Mouse (Mus musculus) forebrain, postnatal 0 days (tissue): ENCODE data around the gene Thap4. TPM values are rescaled to one million over a fixed set of nuclear protein-coding genes. Genes with fewer than 3 reads are reported as not detected.
A peak's percentile ranks its signal among the peaks of the same experiment; 100 is the strongest.

Experiments used
- ATAC-seq: fragments of 200-750 bp; cut with Nextera tagmentation; 2 replicates; pipeline ENCODE4 v1.8.0; 2017; ENCODE audit warnings: mild to moderate bottlenecking, moderate library complexity
- DNase-seq: peaks from one replicate; pipeline ENCODE4 v3.0.0-alpha.2; 2015
- H3K27ac ChIP-seq: fragments of 300-500 bp; sonication (generic); 2 replicates; pipeline ENCODE4 v1.5.1; 2014; ENCODE audit warnings: low read depth, mild to moderate bottlenecking, antibody characterized with exemption, low read length, moderate library complexity, mixed read lengths
- H3K27me3 ChIP-seq: fragments of 300-500 bp; sonication (generic); 2 replicates; pipeline ENCODE4 v1.6.1; 2014; ENCODE audit warnings: mild to moderate bottlenecking, low read length, mixed read lengths; ENCODE audit not compliant: insufficient read depth
- H3K36me3 ChIP-seq: fragments of 300-500 bp; sonication (generic); 2 replicates; pipeline ENCODE4 v1.6.1; 2014; ENCODE audit warnings: mild to moderate bottlenecking, moderate library complexity; ENCODE audit not compliant: insufficient read depth
- H3K4me1 ChIP-seq: fragments of 300-500 bp; sonication (generic); 2 replicates; pipeline ENCODE4 v1.6.1; 2014; ENCODE audit warnings: antibody characterized with exemption; ENCODE audit not compliant: insufficient read depth
- H3K4me2 ChIP-seq: fragments of 300-500 bp; sonication (generic); 2 replicates; pipeline ENCODE4 v1.6.1; 2014; ENCODE audit warnings: low read depth, mild to moderate bottlenecking, moderate library complexity
- H3K4me3 ChIP-seq: fragments of 300-500 bp; sonication (generic); 2 replicates; pipeline ENCODE4 v1.5.1; 2014; ENCODE audit warnings: low read depth, low read length, mixed read lengths
- H3K9ac ChIP-seq: fragments of 300-500 bp; sonication (generic); 2 replicates; pipeline ENCODE4 v1.6.1; 2014; ENCODE audit warnings: mild to moderate bottlenecking
- H3K9me3 ChIP-seq: fragments of 300-500 bp; sonication (generic); 2 replicates; pipeline ENCODE4 v1.6.1; 2016; ENCODE audit warnings: low read length
- CTCF ChIP-seq: sonication (generic); IDR thresholded peaks from 2 replicates; pipeline ENCODE4 v1.5.1; 2016; ENCODE audit warnings: antibody characterized with exemption, control low read depth, low read depth
- WGBS: fragments of 180-500 bp; shearing (Covaris S2); extraction: QIAGEN DNeasy Blood & Tissue Kit; methylation state at CpG from one replicate; pipeline ENCODE4 v1.1.7; 2014; 5-methylcytosine and 5-hydroxymethylcytosine counted together
- polyA plus RNA-seq: library from polyadenylated mRNA; unstranded; fragments of >200 nt; fragmentation: Nextera tagmentation; extraction: Ambion mirVana; gene quantifications from 2 replicates; pipeline ENCODE4 v1.2.1, GENCODE M21; 2015
- total RNA-seq: library from RNA; depleted of rRNA; stranded (reverse); fragments of >200 nt; gene quantifications from 2 replicates; pipeline ENCODE4 v1.2.3, GENCODE M21; 2014

Gene Thap4
- total and polyA plus RNA-seq, 2 experiments from 2014 or later: 51.2 to 71.3 TPM

DNA sequence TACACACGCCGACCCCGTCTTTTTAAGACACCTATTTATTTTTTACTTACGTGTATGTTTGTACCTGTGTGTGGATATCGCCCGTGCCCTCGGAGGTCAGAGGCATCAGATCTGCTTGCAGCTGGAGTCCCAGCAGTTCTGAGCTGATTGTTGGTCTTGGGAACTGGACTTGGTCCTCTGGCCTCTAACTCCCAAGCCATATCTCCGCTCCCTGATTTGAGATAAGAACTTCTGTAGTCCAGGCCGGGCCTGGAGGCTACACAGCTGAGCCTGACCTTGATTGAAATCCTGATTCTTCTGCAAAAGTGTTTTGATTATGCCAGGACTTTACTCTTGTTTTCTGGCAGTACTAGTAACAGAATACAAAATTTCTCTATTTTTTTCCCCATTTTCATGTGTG, 61.9 kb downstream of the Thap4 start:
- no peaks in the 10 kb centered on the region for H3K9me3 ChIP-seq
- no peak for ATAC-seq
- H3K36me3 ChIP-seq: peaks cover 44% of the 10 kb centered on the region
- no peak overlapping the region for H3K4me2 ChIP-seq
- H3K27me3 ChIP-seq: no peaks in the 10 kb centered on the region
- H3K27ac ChIP-seq: no peak overlapping the region
- H3K4me1 ChIP-seq: peaks cover 1% of the 10 kb centered on the region; the same call in 1 of the 2 replicates
- H3K4me3 ChIP-seq: no peak overlapping the region
- 96% methylated on average over 9 of the region's 9 CpGs for WGBS
- no peak overlapping the region for H3K9ac ChIP-seq
- TF ChIP-seq CTCF: no peak
- no peak for DNase-seq

DNA sequence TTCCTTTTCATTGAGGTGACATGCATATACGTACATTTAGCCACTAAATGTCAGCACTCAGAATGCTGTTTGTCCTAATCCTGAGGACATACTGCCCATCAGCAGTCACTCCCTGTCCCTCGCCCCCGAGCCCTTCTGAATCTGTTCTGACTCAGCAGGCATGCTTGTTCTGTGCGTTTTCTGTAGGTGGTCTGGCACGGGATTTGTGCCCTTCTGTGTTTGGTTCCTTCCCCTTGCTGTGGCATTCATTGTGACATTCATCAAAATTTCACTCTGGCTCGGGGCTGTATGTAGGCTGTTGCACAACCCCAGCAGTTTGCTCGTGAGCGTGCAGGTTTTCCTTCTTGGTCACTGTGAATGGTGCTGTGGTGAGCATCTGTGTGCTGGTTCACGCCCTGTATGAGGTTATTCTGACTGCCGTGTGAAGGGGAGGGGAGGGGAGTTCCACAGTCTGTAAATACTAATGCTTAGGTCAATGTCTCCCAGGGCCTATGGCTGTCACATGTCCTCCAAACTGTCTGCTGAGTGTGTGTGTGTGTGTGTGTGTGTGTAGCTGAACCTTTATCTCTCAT, 62.8 kb downstream of the Thap4 start:
- no peaks in the 10 kb centered on the region for H3K27me3 ChIP-seq
- H3K36me3 ChIP-seq: peaks cover 44% of the 10 kb centered on the region
- no peak for ATAC-seq
- no peak overlapping the region for H3K27ac ChIP-seq
- no peak overlapping the region for H3K9ac ChIP-seq
- no peak for DNase-seq
- no peaks in the 10 kb centered on the region for H3K9me3 ChIP-seq
- no peak overlapping the region for H3K4me2 ChIP-seq
- TF ChIP-seq CTCF: no peak
- 74% methylated on average over 10 of the region's 10 CpGs for WGBS
- H3K4me1 ChIP-seq: peaks cover 10% of the 10 kb centered on the region
- no peak overlapping the region for H3K4me3 ChIP-seq

DNA sequence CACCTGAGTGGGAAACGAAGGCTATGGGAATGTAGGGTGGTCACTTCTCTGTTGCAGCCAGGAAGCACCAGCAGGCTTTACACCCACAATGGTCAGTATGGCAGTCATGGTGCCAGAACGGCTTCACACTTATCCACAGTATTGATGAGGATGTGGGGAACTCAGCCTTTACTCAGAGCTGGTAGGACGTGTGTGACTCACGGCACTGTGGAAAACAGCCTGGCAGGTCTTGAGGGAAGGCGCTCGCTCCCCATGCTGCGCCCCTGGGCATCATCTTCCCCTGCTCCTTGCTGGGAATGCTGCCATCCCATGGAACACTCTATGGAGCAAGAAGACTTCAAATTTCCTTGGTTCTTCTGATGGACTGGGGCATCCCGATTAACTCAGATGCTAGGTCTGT, 63.6 kb downstream of the Thap4 start:
- Histone ChIP-seq H3K4me2 (no peak overlapping the region), H3K27me3 (no peaks in the 10 kb centered on the region), H3K27ac (no peak overlapping the region), H3K9me3 (no peaks in the 10 kb centered on the region), H3K4me3 (no peak overlapping the region), H3K9ac (no peak overlapping the region), H3K4me1 (peaks cover 14% of the 10 kb centered on the region), H3K36me3 (peaks cover 38% of the 10 kb centered on the region)
- DNase-seq (no peak), ATAC-seq (no peak)
- WGBS: 94% methylated on average over 8 of the region's 8 CpGs
- no peak for TF ChIP-seq CTCF

DNA sequence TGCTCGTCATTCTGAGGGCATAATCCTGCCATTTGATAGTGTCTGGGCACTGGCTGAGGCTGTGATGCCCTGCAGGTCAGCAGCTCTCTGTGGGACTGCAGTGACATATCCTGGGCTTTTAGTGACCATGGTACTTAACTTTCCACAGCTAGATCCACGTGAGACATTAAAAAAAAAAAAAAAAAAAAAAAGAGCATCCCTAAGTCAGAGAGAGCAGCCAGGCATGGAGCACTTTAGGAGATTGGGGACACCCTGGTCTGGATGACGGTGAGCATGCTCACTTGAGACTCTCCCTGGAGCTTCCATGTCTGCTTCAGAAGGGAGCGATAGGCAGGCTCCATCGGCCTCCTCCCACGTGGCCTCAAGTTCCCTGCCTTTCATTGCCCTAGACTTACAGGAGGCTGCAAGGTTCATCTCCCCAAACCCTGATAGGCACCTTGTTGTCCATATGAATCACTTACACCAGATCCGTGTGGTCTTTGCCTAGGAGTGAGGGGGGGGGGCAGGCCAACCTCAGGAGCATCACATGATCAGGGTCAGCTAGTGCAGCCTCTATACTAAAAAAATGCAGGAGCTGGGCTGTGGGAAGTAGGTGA, 64.7 kb downstream of the Thap4 start:
- Histone ChIP-seq H3K4me3 (no peak overlapping the region), H3K4me2 (no peak overlapping the region), H3K27ac (no peak overlapping the region), H3K36me3 (peaks cover 27% of the 10 kb centered on the region), H3K27me3 (no peaks in the 10 kb centered on the region), H3K9me3 (no peaks in the 10 kb centered on the region), H3K4me1 (peaks cover 16% of the 10 kb centered on the region), H3K9ac (no peak overlapping the region)
- DNase-seq: no peak
- no peak for ATAC-seq
- no peak for TF ChIP-seq CTCF
- 81% methylated on average over 7 of the region's 7 CpGs for WGBS

DNA sequence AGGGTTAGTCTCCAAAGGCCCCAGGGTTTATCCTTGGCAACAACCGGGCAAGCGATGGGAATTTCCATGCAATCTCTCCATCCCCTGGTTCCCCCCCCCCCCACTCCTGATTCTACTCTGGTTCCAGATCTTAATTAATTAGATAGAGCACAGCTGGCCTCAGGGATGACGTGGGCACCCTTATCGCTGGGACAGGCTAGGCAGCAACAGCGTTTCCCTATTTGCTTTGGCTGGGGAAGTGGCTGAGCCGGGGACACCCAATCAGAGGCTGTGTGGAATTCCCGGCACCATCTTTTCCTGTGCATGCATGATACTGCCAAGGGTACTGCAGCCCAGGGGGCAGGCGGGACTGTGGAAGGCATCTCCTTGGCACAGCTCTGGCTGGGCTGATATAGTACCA, 66.5 kb downstream of the Thap4 start:
- no peak overlapping the region for H3K9ac ChIP-seq
- TF ChIP-seq CTCF: no peak
- WGBS: 72% methylated on average over 8 of the region's 8 CpGs
- no peaks in the 10 kb centered on the region for H3K9me3 ChIP-seq
- peaks cover 19% of the 10 kb centered on the region for H3K4me1 ChIP-seq
- no peaks in the 10 kb centered on the region for H3K27me3 ChIP-seq
- H3K4me2 ChIP-seq: no peak overlapping the region
- ATAC-seq: no peak
- H3K36me3 ChIP-seq: peaks cover 25% of the 10 kb centered on the region; the same call in 1 of the 2 replicates
- no peak overlapping the region for H3K4me3 ChIP-seq
- no peak for DNase-seq
- no peak overlapping the region for H3K27ac ChIP-seq

DNA sequence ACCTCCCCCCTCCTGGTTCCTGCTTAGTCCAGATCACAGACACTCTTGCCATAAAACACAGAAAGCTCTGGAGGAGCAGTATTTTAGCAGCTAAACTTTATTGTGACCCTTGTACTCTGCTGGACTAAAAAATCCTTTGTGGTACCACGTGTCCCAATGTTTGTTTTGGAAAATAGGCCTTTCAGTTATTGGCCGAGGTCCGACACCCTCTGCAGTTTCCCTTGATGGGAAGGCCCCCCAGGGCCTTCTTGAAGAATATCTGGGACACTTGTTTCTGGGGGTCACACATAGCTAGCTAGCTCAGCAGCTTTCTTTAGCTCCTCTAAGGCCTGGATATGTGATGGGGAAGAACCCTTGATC, 67.7 kb downstream of the Thap4 start:
- Histone ChIP-seq H3K9me3 (no peaks in the 10 kb centered on the region), H3K4me1 (peaks cover 19% of the 10 kb centered on the region), H3K4me3 (peak overlapping the region; percentile 68), H3K9ac (peak overlapping the region; percentile 76), H3K4me2 (peak overlapping the region; percentile 73), H3K27me3 (no peaks in the 10 kb centered on the region), H3K27ac (peak overlapping the region; percentile 86), H3K36me3 (peaks cover 22% of the 10 kb centered on the region; the same call in 1 of the 2 replicates)
- no peak for TF ChIP-seq CTCF
- WGBS: 26% methylated on average over 3 of the region's 3 CpGs
- DNase-seq: no peak
- ATAC-seq: no peak

DNA sequence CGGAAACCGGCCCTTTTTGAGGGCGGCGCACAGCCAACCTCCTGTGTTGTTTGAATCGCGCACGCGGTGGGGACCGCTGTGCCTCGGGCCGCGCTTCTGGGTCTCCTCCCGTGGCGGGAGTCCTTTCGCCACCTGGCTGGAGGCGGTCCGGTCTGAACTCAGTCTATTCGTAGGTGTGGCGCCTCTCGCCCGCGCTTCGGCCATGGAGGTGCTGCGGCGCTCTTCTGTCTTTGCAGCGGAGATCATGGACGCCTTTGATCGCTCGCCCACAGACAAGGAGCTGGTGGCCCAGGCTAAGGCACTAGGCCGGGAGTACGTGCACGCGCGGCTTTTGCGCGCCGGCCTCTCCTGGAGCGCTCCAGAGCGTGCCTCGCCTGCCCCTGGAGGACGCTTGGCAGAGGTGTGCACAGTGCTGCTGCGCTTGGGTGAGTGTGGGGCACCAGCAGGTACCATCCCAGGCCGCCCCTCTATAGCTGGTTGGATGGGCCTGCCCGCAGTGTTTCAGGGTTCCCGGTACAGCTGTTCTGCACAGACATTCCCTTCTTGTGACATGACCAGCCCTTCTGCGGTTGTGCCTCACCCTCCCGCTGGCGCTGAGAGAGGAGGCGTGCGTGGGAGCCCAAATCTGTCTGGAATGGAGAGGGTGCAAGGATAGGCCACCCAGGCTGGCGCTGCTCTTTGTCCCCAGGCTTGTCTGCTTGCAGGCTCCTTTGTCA, 68.3 kb downstream of the Thap4 start:
- peak; percentile 78 for TF ChIP-seq CTCF
- H3K27ac ChIP-seq: peak overlapping the region; percentile 86
- 1% methylated on average over 51 of the region's 51 CpGs for WGBS
- H3K4me1 ChIP-seq: peaks cover 19% of the 10 kb centered on the region
- ATAC-seq (peak; percentile 93), DNase-seq (peak; percentile 90)
- peak overlapping the region; percentile 76 for H3K9ac ChIP-seq
- H3K4me3 ChIP-seq: peak overlapping the region; percentile 68
- H3K9me3 ChIP-seq: no peaks in the 10 kb centered on the region
- H3K4me2 ChIP-seq: peak overlapping the region; percentile 73
- H3K36me3 ChIP-seq: peaks cover 17% of the 10 kb centered on the region; the same call in 1 of the 2 replicates
- H3K27me3 ChIP-seq: no peaks in the 10 kb centered on the region
